Mouse (Mus musculus) c-Kit-positive CD71-positive TER-119-positive erythroid progenitor cells, embryonic 14.5 days (primary cell): ENCODE results near the gene Ing3.

Experiments
- DNase-seq: peaks from one replicate; pipeline ENCODE4 v3.0.0-alpha.2; 2013; ENCODE audit warnings: low spot score

Ing3 gene

GRCm38 (mm10) chr6:22024168-22024567 is 74.8 kb downstream of the Ing3 start:
- no peak for DNase-seq
